9 mouse cellular contexts compared by ENCODE assay signal in genomic region chr4:119390369-119390768, GRCm38 (mm10). TPM values are rescaled to one million over a fixed set of nuclear protein-coding genes. Genes with fewer than 3 reads are reported as not detected.
A peak's percentile ranks its signal among the peaks of the same experiment; 100 is the strongest.
DNase-seq lines count a peak whose midpoint lies in the region; ATAC-seq and TF ChIP-seq lines count a peak whose summit lies in the region.
"Had no signal": no experiment of that assay in that cellular context is flagged by ENCODE, and none has a peak within 500 bp of the region (broad histone marks: within the 10 kb centered on the region; RNA-seq: fewer than 3 reads in every experiment).

No protein-coding gene starts in this region.

- H3K4me3 ChIP-seq in left cerebral cortex, adult 2 months: no peak overlapping the region
- H3K4me3 ChIP-seq: heart, embryonic 15.5 days had no signal

- H3K27ac ChIP-seq in left cerebral cortex, adult 2 months: no peak overlapping the region
- H3K27ac ChIP-seq: heart, embryonic 15.5 days had no signal

- TF ChIP-seq CTCF in left cerebral cortex, adult 2 months (IDR thresholded peaks at IDR 0.05): peak; percentile 45
- TF ChIP-seq CTCF in brain, embryonic 14.5 days (IDR thresholded peaks at IDR 0.05; ENCODE audit: borderline replicate concordance, extremely low read depth, insufficient read depth, insufficient read length): peak; percentile 59; the same call in 1 of the 2 replicates

- intact Hi-C loops in left cerebral cortex, adult 2 months (cut with DNase I): no loop called here
- intact Hi-C loops in left cerebral cortex, postnatal 10 days (cut with DNase I): no loop called here

- DNase-seq in CD4-positive, CD25-positive, alpha-beta regulatory T cell, adult 2 months (ENCODE audit: low read depth, low spot score): peak; percentile 49
- DNase-seq in left cerebral cortex, adult 2 months (ENCODE audit: extremely low spot score in 1 of 2, low spot score in 2 of 2): no peak
- no peak for DNase-seq in left cerebral cortex, postnatal 10 days (ENCODE audit: extremely low spot score in 1 of 2, low spot score in 2 of 2)
- peak; percentile 30 for DNase-seq in brain, embryonic 14.5 days (ENCODE audit: low read depth)
- DNase-seq in lung, postnatal 36 days: peak; percentile 7
- peak; percentile 77 for DNase-seq in thymus, postnatal 4 days
- no peak for DNase-seq in yolk sac, embryonic 10.5 days (ENCODE audit: low spot score)

- no peak for TF ChIP-seq POLR2A in brain, embryonic 14.5 days (IDR thresholded peaks at IDR 0.05; ENCODE audit: borderline replicate concordance, extremely low read depth, insufficient read depth, insufficient read length, poor library complexity, severe bottlenecking)

- ATAC-seq in CD4-positive, CD25-positive, alpha-beta regulatory T cell, adult 4 months: no peak

RNA-seq across cellular contexts. Expression of gene Ccdc30, which starts 25.0 kb away (rescaled TPM):
- 1 to 10 TPM; 7.2 to 8.0 TPM for polyA plus RNA-seq in CD4-positive, CD25-positive, alpha-beta regulatory T cell, adult 4 months (2017; shearing (Covaris generic))
- 10 to 100 TPM; 19.6 to 20.8 TPM for total RNA-seq in left cerebral cortex, adult 2 months (2021)
- total RNA-seq in left cerebral cortex, postnatal 10 days (2021): 10 to 100 TPM; 18.1 to 20.1 TPM
- 8.7 and 11.3 TPM in 2 replicates for polyA plus RNA-seq in brain, embryonic 14.5 days (2012; rRNA removed)

RNA-seq across cellular contexts. Expression of gene Ppcs, which starts 31.9 kb away (rescaled TPM):
- 10 to 100 TPM; 54.7 to 60.9 TPM for polyA plus RNA-seq in CD4-positive, CD25-positive, alpha-beta regulatory T cell, adult 4 months (2017; shearing (Covaris generic))
- 1 to 10 TPM; 5.7 to 7.0 TPM for total RNA-seq in left cerebral cortex, adult 2 months (2021)
- total RNA-seq in left cerebral cortex, postnatal 10 days (2021): 1 to 10 TPM; 5.5 to 7.2 TPM
- 10.4 and 12.1 TPM in 2 replicates for polyA plus RNA-seq in brain, embryonic 14.5 days (2012; rRNA removed)

RNA-seq across cellular contexts. Expression of gene Zmynd12, which starts 32.2 kb away (rescaled TPM):
- polyA plus RNA-seq in CD4-positive, CD25-positive, alpha-beta regulatory T cell, adult 4 months (2017; shearing (Covaris generic)): under 1 TPM in 1 of 2 experiments, not detected in 1; 0.43 TPM
- total RNA-seq in left cerebral cortex, adult 2 months (2021): under 1 TPM; 0.30 to 0.36 TPM
- total RNA-seq in left cerebral cortex, postnatal 10 days (2021): not detected
- polyA plus RNA-seq in brain, embryonic 14.5 days (2012; rRNA removed): 0.37 and 0.53 TPM in 2 replicates

Comparison
In these comparisons a context has a peak if more than half of its experiments do, and no peak if none do; other contexts are left out.
1. DNase-seq: peak in CD4-positive, CD25-positive, alpha-beta regulatory T cell, adult 2 months (single experiment), brain, embryonic 14.5 days (single experiment), lung, postnatal 36 days (single experiment) and thymus, postnatal 4 days (single experiment); none in left cerebral cortex, adult 2 months (0 of 2), left cerebral cortex, postnatal 10 days (0 of 2) and yolk sac, embryonic 10.5 days (single experiment).